Mouse (Mus musculus) left cerebral cortex, postnatal 10 days (tissue): ENCODE measurements at regions not wholly inside any gene's neighbourhood (a gene's known extent, or its start where the extent isn't known, plus 50 kb on each side); places are given as distances from the start of the nearest gene placed in this dataset.
A peak's percentile ranks its signal among the peaks of the same experiment; 100 is the strongest.

Source experiments
- DNase-seq, 2 experiments: peaks; one replicate each; pipeline ENCODE4 v3.0.0; 2021 to 2022; ENCODE audit warnings: low spot score in 2 of 2, mixed read lengths in 1 of 2; ENCODE audit errors: extremely low spot score in 1 of 2
- intact Hi-C: fragments of 180-260 bp; cut with DNase I; formaldehyde crosslinking; loops from one replicate; pipeline ENCODE4 v1.15.1; 2025

DNA sequence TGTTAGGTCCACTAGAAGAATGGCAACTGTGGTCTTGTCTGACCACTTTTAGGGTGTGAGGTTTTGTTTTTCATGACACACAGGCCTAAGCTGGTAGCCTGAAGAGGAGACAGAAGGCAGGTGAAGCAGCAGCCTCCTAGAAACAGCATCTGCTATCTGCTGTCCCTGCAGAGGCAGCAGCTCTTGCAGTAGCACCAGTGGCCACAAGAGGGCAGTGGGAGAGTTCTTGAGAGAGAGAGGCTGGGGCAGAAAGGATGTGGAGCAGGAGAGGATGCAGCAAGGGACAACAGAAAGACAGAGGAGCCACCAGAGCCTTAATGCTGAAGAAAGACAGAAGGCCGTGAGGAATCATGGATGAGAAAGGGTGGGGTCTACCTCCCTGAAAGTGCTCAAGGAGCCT is 88.1 kb upstream of the Usp51 start:
- intact Hi-C loops: no loop called here

DNA sequence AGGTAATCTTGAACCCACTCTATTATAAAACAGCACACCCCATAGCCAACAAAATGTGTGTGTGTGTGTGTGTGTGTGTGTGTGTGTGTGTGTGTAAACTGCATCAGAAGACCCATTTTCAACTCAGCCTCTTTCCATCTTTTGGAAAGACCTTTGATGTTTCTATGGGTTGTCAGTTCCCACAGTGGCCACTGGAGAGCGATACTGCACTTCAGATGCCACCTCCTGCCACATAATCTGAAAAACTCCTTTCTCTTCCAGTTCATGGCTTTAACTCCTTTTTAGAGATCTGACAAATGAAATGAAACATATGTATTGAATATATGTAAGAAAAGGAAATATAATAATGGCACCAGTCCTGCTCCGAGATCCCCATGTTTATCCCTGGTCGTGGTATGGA is 79.3 kb upstream of the Usp51 start:
- DNase-seq: peak; percentile 16 to 23

More for the DNA sequence above, 88.1 kb upstream of the Usp51 start:
- DNase-seq: peak; percentile 44 to 68

DNA sequence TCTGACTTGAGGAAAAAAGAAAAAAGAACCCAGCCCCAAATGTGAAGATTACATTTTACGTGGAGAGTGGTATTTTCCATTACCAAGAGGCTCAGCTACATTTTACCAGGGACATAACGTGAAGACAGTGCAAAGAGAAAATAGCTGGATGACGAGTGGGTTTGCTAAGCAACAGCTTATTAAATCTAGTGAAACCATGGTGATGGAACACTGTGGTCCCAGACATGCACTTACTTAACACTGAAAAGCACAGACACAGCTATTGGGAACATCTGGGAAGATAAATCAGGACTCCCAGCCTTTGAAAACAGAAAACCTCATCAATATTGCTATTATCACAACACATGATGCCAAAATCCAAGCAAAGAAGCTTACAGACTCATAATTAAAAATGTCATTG is 60.1 kb upstream of the Usp51 start:
- intact Hi-C loops: no loop called here
- peak in 1 of 2 experiments; percentile 27 for DNase-seq

More for the DNA sequence above, 79.3 kb upstream of the Usp51 start:
- intact Hi-C loops: loop anchor here (5.0 to 10.0 kb wide), 2 partner anchors 80 to 218 kb away; partner anchors contain the start of gene Usp51
